Mouse (Mus musculus): ENCODE data around the gene Tbc1d10c.

Gene Tbc1d10c

DNA sequence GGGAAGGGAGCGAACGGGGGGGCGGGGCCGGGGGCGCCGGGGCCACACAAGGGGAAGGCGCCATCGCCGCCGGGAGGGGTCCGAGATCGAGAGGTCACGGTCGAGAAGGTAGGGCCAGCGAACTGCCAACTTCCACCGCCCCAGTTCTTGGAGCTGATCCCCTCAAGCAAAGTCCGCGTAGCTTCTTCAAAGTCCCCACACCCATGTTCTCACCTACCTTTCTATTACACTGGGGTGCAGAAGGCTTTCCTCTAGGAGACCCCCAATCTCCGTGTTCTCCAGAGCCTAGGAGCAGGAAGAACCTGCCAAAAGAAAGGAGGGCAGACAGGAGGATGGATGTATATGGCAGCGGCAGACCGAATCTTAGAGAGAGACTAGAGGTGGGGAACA, 24.4 kb upstream of the Tbc1d10c start:
- DNase-seq (ENCODE audit: low spot score in 2 of 2) = no peak

DNA sequence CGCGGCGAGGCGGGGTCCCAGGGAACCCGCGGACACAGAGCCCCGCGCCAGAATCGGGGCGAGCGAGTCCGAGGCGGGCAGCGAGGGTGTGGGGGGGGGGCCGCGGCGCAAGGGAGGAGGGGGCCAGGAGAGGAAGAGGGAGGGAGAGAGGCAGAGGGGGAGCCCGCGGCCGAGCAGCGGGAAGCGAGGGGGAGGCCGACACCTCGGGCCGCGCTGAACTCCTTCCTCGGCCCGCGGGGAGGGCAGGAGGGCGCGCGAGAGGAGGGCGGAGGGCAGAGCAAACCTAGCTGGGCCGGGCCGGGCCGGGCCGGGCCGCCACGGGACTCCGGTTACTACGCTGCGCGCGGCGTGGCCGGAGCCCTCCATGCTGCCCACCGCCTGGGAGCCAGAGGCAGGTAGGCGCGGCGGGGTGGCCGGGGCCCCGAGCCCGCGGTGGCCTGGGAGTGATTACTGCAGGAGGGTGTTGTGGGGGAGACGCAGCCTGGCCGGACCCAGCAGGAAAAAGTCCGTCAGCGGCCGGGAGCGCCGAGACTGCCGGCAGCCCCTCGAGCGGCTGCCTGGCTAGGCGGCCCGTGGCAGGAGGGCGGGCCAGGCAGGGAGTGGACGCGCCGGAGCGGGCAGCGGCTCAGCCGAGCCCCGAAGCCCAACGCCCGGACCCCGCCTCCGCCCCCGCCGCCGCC, 23.8 kb upstream of the Tbc1d10c start:
- no peak for DNase-seq (ENCODE audit: low spot score in 2 of 2)

DNA sequence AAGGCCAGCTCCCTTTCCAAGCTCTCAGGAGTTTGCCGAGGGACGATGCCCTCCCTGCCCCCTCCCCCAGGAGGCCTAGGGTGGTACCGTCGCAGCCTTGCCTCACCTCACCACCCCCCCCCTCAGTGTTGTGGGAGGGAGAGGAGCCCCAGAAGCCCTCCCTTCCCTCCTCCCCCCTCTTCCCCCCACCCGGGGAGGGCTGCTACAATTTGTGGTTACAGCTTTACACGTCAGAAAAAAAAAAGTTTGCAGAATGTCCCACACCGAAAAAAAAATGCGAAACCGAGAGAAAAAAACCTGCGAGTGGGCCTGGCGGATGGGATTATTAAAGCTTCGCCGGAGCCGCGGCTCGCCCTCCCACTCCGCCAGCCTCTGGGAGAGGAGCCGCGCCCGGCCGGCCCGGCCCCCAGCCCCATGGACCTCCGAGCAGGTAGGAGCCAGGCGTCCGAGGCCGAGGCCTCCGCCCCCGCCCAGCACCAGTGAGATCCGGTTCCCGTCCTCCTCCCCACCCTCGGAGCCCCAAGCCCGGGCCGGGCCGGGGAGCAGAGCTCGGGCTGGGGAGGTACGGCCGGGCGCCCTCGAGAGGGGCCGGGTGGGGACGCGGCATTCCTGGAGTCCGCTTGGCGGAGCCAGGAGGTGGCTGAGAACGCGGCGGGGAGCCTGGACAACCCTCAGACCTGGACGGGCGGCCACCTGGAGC, 23.1 kb upstream of the Tbc1d10c start, which contains the start of the genes Clcf1 and AC109138.7:
Gene Clcf1 (plus strand): TSS at position 168 of the 700 bp plus-strand sequence.
Gene AC109138.7 (plus strand): TSS at position 287 of the 700 bp plus-strand sequence.
- DNase-seq (ENCODE audit: low spot score in 2 of 2) = no peak

DNA sequence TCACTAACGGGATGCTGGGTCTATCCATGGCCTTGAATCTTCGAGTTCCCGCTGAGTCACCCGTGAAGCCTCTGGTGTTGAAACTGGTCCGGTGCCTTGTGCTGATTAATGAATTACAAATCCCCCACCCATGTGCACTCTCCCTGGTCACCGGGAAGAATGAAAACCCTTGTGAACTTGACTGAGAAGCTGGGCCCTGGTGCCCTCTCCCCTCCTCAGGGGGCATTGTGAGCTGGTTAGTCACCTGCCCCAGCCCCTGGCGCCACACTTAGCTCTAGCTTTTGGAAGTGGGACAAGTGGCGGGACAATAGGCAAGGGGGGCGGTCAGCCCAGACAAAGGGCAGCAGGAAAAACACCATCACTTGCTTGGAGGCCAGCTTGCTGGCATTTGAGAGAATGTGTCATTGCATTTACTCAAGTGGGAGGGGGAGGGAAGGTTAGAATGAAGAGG, 22.5 kb upstream of the Tbc1d10c start:
- DNase-seq (ENCODE audit: low spot score in 2 of 2) = no peak

DNA sequence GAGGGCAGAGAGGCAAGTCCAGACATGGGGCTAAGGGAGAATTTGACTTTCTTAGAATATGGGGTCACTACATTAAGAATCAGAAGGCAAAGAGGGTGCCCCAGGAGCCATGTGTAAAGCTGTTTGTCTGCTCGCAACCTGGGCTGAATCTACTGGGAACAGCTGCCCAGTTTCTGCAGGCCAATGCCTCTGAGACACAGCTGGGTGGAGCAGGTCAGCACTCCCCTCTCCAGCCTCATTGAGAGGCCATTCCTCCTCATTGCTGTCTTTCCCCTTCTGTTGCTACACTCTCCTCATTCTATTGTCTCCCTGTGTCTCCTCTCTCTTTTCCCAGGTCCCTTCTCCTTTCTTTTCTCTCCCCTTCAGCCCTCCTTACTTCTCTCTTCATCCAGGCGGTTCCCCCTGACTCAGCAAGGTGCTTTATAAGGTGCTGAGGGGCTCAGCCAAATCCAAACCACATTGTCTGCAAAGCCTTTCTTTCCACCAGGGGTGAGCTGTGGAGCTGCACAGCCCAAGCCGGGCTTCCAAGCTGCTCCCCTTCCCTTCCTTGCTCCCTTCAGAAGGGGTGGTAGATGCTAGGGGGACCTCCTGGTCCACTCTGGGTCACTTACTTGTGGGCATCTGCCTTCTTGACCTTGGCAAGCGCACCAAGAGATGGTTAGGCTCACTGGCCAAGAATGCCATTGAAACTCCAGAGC, 21.0 kb upstream of the Tbc1d10c start:
- DNase-seq (ENCODE audit: low spot score in 2 of 2) = no peak

DNA sequence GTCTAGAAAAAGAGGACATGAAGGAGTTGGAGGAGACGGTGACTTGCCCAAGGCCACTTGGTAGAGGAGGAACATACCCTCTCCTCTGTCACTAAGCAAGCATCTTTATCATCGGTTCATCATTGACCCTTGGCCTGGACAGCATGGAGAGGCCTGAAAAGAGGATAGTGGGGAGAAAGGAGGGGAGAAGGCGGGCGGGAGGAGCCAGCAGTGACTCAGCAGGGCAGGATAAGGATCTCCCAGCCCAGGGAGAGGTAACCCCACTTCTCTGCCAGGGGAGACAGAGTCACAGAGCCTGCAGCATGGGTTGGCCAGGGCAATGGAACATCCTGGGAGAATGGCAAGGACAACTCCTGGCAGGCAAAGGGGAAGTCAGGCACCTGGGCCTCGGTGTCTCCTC, 17.5 kb upstream of the Tbc1d10c start:
- DNase-seq (ENCODE audit: low spot score in 2 of 2) = no peak

DNA sequence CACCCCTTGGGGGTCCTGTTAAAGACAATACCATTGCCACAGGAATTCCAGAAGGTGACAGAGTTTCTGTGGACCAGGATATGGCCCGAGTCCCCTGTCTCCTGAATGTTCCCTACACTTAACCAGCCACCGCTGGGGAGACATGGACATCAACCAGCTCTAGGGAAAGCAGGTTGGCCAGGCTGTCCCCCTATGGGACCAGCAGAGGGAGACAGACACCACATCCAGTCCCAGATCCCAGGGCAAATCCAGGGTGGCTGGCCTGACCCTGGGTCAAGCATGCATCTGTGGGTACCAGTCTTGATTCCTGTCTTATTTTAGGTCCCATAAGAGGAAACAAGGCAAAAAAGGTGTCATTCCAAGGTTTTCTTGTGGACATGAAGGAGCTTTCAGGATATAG, 15.9 kb upstream of the Tbc1d10c start:
- peak; percentile 66 to 72 for DNase-seq (ENCODE audit: low spot score in 2 of 2)

DNA sequence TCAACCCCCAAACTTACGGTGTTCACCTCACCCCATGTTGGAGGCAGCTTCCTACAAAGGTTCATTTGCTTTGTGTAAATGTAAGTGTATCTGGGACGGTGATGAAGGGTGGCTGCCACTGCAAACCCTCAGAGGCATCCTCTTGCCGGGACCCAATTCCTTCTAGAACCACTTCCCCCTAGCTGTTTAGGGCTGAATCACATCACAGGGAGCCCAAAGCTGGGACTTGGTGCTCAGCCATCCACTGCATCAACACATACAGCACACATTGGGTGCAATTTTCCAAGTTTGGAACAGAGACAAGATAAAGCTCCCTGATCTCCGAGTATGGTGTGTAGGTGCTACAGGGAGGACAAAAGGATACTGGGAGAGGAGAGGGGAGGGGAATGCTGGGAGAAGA, 13.8 kb upstream of the Tbc1d10c start:
- DNase-seq (ENCODE audit: low spot score in 2 of 2) = no peak

DNA sequence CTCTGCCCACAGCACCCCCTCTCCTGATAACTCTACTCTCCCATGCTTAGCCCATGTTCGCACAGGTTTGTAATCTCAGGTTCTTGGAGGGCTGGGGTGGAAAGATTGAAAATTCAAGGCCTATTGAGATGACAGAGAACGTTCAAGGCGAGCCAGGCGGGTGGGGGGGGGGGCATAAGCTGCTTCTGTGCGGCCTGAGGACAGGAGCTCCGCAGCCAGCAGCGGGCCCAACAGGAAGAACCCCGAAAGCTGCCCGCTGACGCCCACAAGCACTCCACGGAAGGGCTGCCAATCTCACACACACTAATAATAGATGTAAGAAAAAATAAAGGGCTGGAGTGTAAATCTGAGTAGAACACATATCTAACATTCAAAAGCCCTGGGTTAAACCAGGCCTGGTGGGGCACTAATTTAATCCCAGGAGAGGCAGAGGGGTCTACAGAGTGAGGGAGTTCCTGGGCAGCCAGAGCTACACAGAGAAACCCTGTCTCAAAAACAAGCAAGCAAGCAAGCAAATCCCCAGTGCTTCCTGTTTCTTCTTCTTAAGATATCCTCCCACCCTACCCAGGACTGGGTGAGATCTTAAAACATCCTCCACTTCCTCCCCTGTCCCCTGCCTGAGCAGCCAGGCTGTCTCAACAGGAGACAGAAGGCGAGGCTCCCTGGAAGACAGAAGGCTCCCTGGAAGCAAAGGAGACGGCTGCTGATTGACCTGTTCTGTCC, 12.7 kb upstream of the Tbc1d10c start:
- no peak for DNase-seq (ENCODE audit: low spot score in 2 of 2)

DNA sequence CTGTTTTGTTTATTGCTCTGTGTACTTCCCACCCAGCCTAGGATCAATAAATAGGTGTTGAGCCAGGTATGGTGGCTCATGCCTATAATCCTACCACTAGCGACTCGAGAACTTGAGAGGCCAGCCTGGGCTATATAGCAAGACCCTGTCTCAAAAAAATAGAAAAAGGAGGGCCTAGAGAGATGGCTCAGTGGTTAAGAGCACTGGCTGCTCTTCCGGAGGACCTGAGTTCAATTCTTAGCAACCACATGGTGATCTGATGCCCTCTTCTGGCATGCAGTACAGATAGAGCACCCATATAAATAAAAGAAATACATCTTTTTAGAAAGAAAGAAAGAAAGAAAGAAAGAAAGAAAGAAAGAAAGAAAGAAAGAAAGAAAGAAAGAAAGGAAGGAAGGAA, 12.1 kb upstream of the Tbc1d10c start:
- no peak for DNase-seq (ENCODE audit: low spot score in 2 of 2)

DNA sequence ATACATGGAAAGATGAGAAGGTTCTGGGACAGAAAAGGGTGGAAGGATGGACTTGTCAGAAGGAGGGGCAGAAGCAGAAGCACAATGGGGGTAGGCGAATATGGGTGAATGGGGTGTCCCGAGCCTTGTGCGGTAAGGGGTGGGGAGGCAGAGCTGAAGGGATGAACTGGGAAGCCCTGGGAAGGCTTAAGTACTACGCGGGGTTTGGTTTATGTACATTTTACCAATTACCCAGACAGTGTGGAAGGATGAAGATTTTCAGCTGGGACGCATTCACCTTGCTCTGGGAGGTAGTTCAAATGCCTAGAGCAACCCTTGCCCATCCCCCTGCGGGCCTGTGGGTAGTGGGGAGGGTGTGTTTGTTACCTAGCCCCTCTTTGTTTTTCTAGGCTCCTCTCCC, 11.1 kb upstream of the Tbc1d10c start:
- no peak for DNase-seq (ENCODE audit: low spot score in 2 of 2)

DNA sequence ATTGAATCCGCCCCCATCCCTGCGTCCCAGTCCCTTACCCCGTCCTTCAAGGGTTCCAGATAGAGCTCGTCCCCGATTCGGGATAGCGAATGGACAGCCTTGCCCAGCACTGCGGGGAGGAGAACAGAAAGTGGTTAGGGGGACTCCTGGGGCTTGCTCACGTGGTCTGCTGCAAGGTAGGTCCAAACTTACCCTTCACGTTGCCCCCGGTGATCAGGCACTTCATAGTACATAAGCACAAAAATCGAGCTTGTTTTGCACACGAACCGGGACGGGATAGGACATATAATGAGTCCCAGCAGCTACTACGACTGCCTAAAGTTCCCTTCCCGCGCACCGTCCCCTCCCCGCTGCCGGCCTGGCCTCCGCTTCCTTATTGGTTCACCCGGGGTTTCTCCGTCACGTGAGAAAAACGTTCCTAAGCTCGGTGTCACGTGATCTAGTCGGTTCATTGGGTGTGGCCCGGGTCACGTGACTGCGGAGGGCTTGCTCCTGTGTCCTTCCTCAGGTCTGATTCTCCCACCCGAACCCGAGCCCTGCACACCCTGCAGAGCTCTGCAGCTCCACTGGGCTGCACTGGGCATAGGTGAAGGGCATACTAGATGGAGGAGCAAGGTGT, 10.3 kb upstream of the Tbc1d10c start, which contains the start of gene Rad9a:
Gene Rad9a (minus strand): TSS at position 372 of the 619 bp plus-strand sequence.
- peak; percentile 96 for DNase-seq (ENCODE audit: low spot score in 2 of 2)

DNA sequence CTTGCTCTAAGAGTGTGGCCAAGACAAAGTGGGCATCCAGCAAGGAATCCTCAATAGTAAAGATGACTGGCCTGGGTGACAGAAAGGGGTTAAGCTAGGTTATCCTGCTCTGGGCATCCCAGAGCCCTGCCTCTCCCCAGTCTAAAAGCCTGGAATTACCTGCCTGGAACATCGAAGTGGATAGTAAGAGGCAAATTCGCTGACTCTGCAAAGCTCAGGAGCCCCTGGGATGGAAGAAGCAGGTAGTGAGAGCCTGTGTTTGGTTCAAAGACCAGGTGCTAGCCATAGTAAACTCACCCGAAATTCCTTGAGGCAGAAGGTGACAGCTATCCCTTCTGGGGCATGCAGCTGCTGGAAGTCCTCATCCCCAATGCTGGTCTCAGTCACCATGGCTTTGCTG, 6.1 kb upstream of the Tbc1d10c start:
- DNase-seq (ENCODE audit: low spot score in 2 of 2) = no peak

DNA sequence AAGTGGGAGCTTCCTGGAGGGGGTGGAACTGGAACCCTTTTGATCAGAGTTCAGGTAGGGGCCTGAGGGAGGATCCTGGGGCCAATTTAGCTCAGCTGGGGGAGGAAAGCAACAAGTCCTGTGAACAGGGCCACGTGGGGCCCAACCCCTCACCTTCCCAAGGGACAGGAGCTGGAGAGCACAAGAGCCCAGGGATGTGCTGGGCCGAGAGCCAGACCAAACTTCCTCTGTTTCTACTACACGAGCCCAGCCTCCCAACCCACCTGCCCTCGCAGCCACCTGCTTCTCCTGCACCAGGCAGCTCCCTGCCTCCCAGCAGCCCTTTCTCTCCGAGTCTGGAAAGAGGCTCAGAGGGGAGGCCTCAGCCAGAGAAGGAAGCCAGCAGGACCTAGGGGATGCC, 5.5 kb upstream of the Tbc1d10c start:
- no peak for DNase-seq (ENCODE audit: low spot score in 2 of 2)

DNA sequence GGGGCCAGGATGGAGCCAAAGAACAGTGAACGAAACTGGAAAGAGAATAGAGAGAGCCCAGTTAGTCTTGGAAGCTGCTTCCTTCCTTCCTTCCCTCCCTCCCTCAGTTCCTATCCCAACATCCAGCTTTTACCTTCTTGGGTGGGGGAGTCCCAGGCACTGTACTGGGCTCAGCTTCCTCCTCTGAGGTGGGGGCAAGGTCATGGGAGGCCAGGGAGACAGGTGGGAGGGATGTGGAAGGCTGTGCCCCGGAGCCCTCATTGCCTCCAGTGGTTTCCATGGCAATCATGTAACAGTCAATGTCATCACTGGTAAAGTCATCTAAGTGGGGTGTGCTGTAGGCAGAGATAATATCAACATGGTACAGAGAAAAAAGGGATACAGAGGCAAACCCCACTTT, 5.0 kb upstream of the Tbc1d10c start:
- DNase-seq (ENCODE audit: low spot score in 2 of 2) = no peak

DNA sequence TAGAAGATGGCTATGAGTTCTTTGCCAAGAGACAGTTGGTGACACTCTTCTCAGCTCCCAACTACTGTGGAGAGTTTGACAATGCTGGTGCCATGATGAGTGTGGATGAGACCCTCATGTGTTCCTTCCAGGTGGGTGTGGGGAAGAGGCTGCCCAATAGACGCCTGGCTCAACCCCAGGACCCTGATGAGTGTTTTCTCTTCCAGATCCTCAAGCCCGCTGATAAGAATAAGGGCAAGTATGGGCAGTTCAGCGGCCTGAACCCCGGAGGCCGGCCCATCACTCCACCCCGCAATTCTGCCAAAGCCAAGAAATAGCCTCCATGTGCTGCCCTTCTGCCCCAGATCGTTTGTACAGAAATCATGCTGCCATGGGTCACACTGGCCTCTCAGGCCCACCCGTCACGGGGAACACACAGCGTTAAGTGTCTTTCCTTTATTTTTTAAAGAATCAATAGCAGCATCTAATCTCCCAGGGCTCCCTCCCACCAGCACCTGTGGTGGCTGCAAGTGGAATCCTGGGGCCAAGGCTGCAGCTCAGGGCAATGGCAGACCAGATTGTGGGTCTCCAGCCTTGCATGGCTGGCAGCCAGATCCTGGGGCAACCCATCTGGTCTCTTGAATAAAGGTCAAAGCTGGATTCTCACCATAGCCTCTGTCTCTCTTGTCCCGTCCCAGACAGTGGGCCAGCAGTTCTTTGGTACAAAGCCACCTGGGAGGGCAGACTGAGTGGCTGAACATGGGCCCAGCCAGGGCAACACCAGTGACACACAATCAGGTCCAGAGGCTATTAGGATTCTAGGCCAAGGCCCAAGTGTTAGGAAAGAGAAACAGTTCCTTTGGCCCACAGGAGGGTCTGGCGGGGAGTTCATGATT, 3.9 kb upstream of the Tbc1d10c start:
- no peak for DNase-seq (ENCODE audit: low spot score in 2 of 2)

DNA sequence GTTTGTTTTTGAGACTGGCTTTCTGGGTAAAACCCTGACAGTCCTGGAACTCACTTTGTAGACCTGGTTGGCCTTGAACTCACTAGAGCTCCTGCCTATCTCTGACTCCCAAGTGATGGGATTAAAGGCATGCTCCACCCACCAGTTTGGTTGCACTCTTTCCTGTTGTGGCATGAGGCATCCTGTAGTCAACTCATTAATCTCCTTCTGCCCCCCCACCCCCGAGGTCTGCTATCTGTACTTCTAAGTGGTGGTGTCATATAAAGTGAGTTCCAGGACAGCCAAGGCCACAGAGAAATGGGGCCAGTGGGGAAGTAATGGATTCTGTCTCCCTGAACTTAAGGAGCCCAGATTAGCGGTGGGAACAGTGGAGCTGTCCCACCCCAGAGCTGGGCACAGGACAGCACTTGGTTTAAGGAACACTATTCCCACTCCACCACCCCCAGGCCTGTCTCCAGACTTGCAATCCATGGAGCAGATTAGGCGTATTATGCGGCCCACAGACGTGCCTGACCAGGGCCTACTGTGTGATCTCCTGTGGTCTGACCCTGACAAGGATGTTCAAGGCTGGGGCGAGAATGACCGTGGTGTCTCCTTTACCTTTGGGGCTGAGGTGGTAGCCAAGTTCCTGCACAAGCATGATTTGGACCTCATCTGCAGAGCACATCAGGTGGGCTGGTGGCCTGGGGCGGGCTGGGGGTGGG, 3.1 kb upstream of the Tbc1d10c start:
- DNase-seq (ENCODE audit: low spot score in 2 of 2) = no peak

DNA sequence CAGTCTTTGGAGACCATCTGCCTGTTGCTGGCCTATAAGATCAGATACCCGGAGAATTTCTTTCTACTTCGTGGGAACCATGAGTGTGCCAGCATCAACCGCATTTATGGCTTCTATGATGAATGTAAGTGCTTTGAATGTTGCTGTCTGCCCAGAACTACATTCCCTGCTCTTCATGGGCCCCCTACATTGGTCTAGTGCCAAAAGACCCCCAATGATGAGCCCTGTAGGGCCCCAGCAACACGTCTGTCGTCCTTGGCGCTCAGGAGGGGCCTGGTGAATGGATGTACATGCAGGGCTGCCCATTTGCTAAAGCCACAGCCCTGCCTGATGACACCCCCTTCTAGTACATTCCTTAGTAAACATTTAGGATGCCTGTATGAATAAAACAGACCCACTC, 2.0 kb upstream of the Tbc1d10c start:
- no peak for DNase-seq (ENCODE audit: low spot score in 2 of 2)

DNA sequence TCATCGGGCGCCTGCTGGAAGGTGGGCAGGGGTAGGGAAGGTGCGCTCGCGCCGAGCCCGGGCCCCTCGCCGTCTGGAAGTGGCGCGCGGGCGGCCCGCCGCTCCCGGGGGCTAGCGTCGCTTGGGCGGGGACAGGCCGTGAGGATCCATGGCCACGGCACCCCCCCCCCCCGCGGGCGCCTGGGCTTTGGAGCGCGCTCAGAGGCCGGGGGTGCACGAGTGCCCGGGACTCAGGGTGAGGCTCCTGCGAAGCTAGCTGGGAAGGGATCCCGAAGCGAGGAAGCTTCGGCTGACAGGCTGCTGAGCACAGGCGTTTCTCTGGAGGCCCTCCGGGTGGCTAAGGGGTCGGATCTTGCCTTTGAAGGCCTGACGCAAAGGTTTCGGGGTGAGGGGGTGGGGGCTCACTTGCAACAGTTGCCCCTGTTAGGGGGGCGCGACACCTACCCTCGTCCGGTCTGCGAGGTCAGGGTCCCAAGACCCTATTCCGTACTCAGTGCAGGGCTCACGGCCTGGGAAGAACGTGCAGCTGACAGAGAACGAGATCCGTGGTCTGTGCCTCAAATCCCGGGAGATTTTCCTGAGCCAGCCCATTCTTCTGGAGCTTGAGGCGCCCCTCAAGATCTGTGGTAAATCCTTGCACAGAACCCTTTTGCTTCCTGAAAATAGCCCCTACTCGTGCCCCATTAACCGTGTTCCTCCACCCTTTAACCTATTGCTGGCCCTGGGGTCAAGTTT, 1.3 kb upstream of the Tbc1d10c start:
- no peak for DNase-seq (ENCODE audit: low spot score in 2 of 2)

Data from right cerebral cortex, adult 2 months (tissue).